Mouse (Mus musculus) limb, embryonic 10.5 days (tissue): ENCODE results near the gene Rilpl1. TPM values are rescaled to one million over a fixed set of nuclear protein-coding genes. Genes with fewer than 3 reads are reported as not detected.
"Not testable (repeated sequence)": the region's sequence is repeated elsewhere in the genome, so short reads cannot be mapped to it uniquely, and the experiment has no call there.

ENCODE experiments used
- DNase-seq: peaks from one replicate; pipeline ENCODE4 v3.0.0-alpha.2; 2017; ENCODE audit warnings: low spot score
- H3K27ac ChIP-seq: fragments of 300-500 bp; sonication (generic); 2 replicates; pipeline ENCODE4 v1.5.1; 2016; ENCODE audit warnings: mild to moderate bottlenecking
- H3K27me3 ChIP-seq: fragments of 300-500 bp; sonication (generic); 2 replicates; pipeline ENCODE4 v1.6.1; 2016; ENCODE audit warnings: low read depth, mild to moderate bottlenecking; ENCODE audit not compliant: poor library complexity, severe bottlenecking
- H3K36me3 ChIP-seq: fragments of 300-500 bp; sonication (generic); 2 replicates; pipeline ENCODE4 v1.6.1; 2016; ENCODE audit warnings: mild to moderate bottlenecking, moderate library complexity
- H3K4me1 ChIP-seq: fragments of 300-500 bp; sonication (generic); 2 replicates; pipeline ENCODE4 v1.6.1; 2016
- H3K4me3 ChIP-seq: fragments of 300-500 bp; sonication (generic); 2 replicates; pipeline ENCODE4 v1.5.1; 2016; ENCODE audit warnings: mild to moderate bottlenecking, moderate library complexity
- H3K9me3 ChIP-seq: fragments of 300-500 bp; sonication (generic); replicated peaks from 2 replicates; pipeline ENCODE4 v1.6.1; 2016; ENCODE audit warnings: mild to moderate bottlenecking
- WGBS: fragments of 180-500 bp; shearing (Covaris S2); methylation state at CpG from one replicate; pipeline ENCODE4 v1.1.7; 2016; 5-methylcytosine and 5-hydroxymethylcytosine counted together
- polyA plus RNA-seq: library from polyadenylated mRNA; unstranded; fragments of >200 nt; fragmentation: Nextera tagmentation; extraction: Ambion mirVana; gene quantifications from 2 replicates; pipeline ENCODE4 v1.2.1, GENCODE M21; 2016

The Rilpl1 gene
- polyA plus RNA-seq, 1 experiment from 2014 or later, result 25.2 TPM

- no peak for DNase-seq
- WGBS, result 91% methylated on average over 4 of the region's 4 CpGs
- H3K27ac ChIP-seq, result no peak overlapping the region
These were observed 49.5 kb downstream of the Rilpl1 start for GRCm38 (mm10) chr5:124481714-124482113.

GRCm38 (mm10) chr5:124480119-124480518 lies 51.1 kb downstream of the Rilpl1 start:
- DNase-seq, result no peak
- WGBS, result 78% methylated on average over 4 of the region's 4 CpGs
- H3K27ac ChIP-seq, result no peak overlapping the region
- peaks cover 7% of the 10 kb centered on the region for H3K36me3 ChIP-seq
- H3K4me1 ChIP-seq, result peaks cover 26% of the 10 kb centered on the region
- no peak overlapping the region for H3K4me3 ChIP-seq
- H3K27me3 ChIP-seq, result no peaks in the 10 kb centered on the region
- no peaks in the 10 kb centered on the region for H3K9me3 ChIP-seq

More at GRCm38 (mm10) chr5:124481714-124482113, 49.5 kb downstream of the Rilpl1 start:
- H3K27me3 ChIP-seq, result no peaks in the 10 kb centered on the region
- no peaks in the 10 kb centered on the region for H3K9me3 ChIP-seq
- peaks cover 19% of the 10 kb centered on the region for H3K4me1 ChIP-seq
- no peak overlapping the region for H3K4me3 ChIP-seq
- peaks cover 21% of the 10 kb centered on the region for H3K36me3 ChIP-seq

- WGBS, result 90% methylated on average over 1 of the region's 1 CpGs
- H3K9me3 ChIP-seq, result no peaks in the 10 kb centered on the region
- peak overlapping the region; percentile 90; the same call in 1 of the 2 replicates for H3K4me3 ChIP-seq
- H3K36me3 ChIP-seq, result 0 out of 2 replicates have a peak, but pooled peaks cover 4% of the 10 kb centered on the region
- no peak for DNase-seq
- H3K27me3 ChIP-seq, result no peaks in the 10 kb centered on the region
- peak overlapping the region; percentile 43; the same call in 1 of the 2 replicates for H3K27ac ChIP-seq
- peaks cover 16% of the 10 kb centered on the region for H3K4me1 ChIP-seq
These were observed 52.4 kb downstream of the Rilpl1 start for GRCm38 (mm10) chr5:124478873-124479204.

GRCm38 (mm10) chr5:124470591-124471171 lies 60.5 kb downstream of the Rilpl1 start:
- 0 out of 2 replicates have a peak, but pooled peaks cover 5% of the 10 kb centered on the region for H3K4me1 ChIP-seq
- WGBS, result 92% methylated on average over 6 of the region's 6 CpGs
- no peaks in the 10 kb centered on the region for H3K9me3 ChIP-seq
- H3K36me3 ChIP-seq, result peaks cover 42% of the 10 kb centered on the region
- no peak overlapping the region for H3K4me3 ChIP-seq
- H3K27me3 ChIP-seq, result no peaks in the 10 kb centered on the region
- H3K27ac ChIP-seq, result no peak overlapping the region
- DNase-seq, result no peak

- no peak overlapping the region for H3K4me3 ChIP-seq
- 90% methylated on average over 6 of the region's 6 CpGs for WGBS
- H3K36me3 ChIP-seq, result peaks cover 43% of the 10 kb centered on the region
- H3K27ac ChIP-seq, result no peak overlapping the region
- H3K9me3 ChIP-seq, result no peaks in the 10 kb centered on the region
- H3K4me1 ChIP-seq, result no peaks in the 10 kb centered on the region
- no peaks in the 10 kb centered on the region for H3K27me3 ChIP-seq
- no peak for DNase-seq
These were observed 61.7 kb downstream of the Rilpl1 start for GRCm38 (mm10) chr5:124469486-124469885.

- Histone ChIP-seq H3K4me3 (no peak overlapping the region), H3K9me3 (no peaks in the 10 kb centered on the region), H3K27ac (no peak overlapping the region), H3K36me3 (peaks cover 46% of the 10 kb centered on the region), H3K27me3 (no peaks in the 10 kb centered on the region), H3K4me1 (no peaks in the 10 kb centered on the region)
- no peak for DNase-seq
- 93% methylated on average over 7 of the region's 7 CpGs for WGBS
These were observed 62.8 kb downstream of the Rilpl1 start for GRCm38 (mm10) chr5:124468365-124468764.

- H3K4me3 ChIP-seq, result no peak overlapping the region
- H3K9me3 ChIP-seq, result no peaks in the 10 kb centered on the region
- no peaks in the 10 kb centered on the region for H3K27me3 ChIP-seq
- H3K36me3 ChIP-seq, result peaks cover 52% of the 10 kb centered on the region
- no peak overlapping the region for H3K27ac ChIP-seq
- DNase-seq, result no peak
- 98% methylated on average over 1 of the region's 1 CpGs for WGBS
- no peaks in the 10 kb centered on the region for H3K4me1 ChIP-seq
These were observed 63.4 kb downstream of the Rilpl1 start for GRCm38 (mm10) chr5:124467766-124468165.

- H3K27ac ChIP-seq, result no peak overlapping the region
- no peak overlapping the region for H3K4me3 ChIP-seq
- H3K27me3 ChIP-seq, result no peaks in the 10 kb centered on the region
- H3K9me3 ChIP-seq, result no peaks in the 10 kb centered on the region
- peaks cover 77% of the 10 kb centered on the region for H3K36me3 ChIP-seq
- no peaks in the 10 kb centered on the region for H3K4me1 ChIP-seq
- no peak for DNase-seq
These were observed 66.3 kb downstream of the Rilpl1 start for GRCm38 (mm10) chr5:124464905-124465304.

GRCm38 (mm10) chr5:124463462-124463861 lies 67.7 kb downstream of the Rilpl1 start:
- Histone ChIP-seq H3K27me3 (no peaks in the 10 kb centered on the region), H3K27ac (no peak overlapping the region), H3K4me1 (no peaks in the 10 kb centered on the region), H3K9me3 (no peaks in the 10 kb centered on the region), H3K36me3 (peaks cover 77% of the 10 kb centered on the region), H3K4me3 (no peak overlapping the region)
- DNase-seq, result no peak
- WGBS, result 90% methylated on average over 5 of the region's 5 CpGs

- Histone ChIP-seq H3K4me1 (no peaks in the 10 kb centered on the region), H3K9me3 (no peaks in the 10 kb centered on the region), H3K36me3 (peaks cover 77% of the 10 kb centered on the region), H3K27ac (no peak overlapping the region), H3K4me3 (no peak overlapping the region), H3K27me3 (no peaks in the 10 kb centered on the region)
- WGBS, result 88% methylated on average over 8 of the region's 8 CpGs
- no peak for DNase-seq
These were observed 68.7 kb downstream of the Rilpl1 start for GRCm38 (mm10) chr5:124462297-124463025.

GRCm38 (mm10) chr5:124460922-124461321 lies 70.3 kb downstream of the Rilpl1 start:
- H3K9me3 ChIP-seq, H3K27me3 ChIP-seq, DNase-seq, H3K27ac ChIP-seq, H3K4me1 ChIP-seq, H3K4me3 ChIP-seq: not testable (repeated sequence)
- H3K36me3 ChIP-seq, result peaks cover 84% of the 10 kb centered on the region
- WGBS, result 93% methylated on average over 14 of the region's 14 CpGs

- Histone ChIP-seq H3K4me3 (no peak overlapping the region), H3K4me1 (peaks cover 9% of the 10 kb centered on the region; the same call in 1 of the 2 replicates), H3K27me3 (no peaks in the 10 kb centered on the region), H3K36me3 (peaks cover 100% of the 10 kb centered on the region), H3K27ac (no peak overlapping the region), H3K9me3 (no peaks in the 10 kb centered on the region)
- 95% methylated on average over 6 of the region's 6 CpGs for WGBS
- DNase-seq, result no peak
These were observed 74.4 kb downstream of the Rilpl1 start for GRCm38 (mm10) chr5:124456762-124457161.

- Histone ChIP-seq H3K27me3 (no peaks in the 10 kb centered on the region), H3K27ac (no peak overlapping the region), H3K9me3 (no peaks in the 10 kb centered on the region), H3K36me3 (peaks cover 100% of the 10 kb centered on the region), H3K4me1 (peaks cover 11% of the 10 kb centered on the region; the same call in 1 of the 2 replicates), H3K4me3 (no peak overlapping the region)
- no peak for DNase-seq
- WGBS, result 86% methylated on average over 1 of the region's 1 CpGs
These were observed 77.1 kb downstream of the Rilpl1 start for GRCm38 (mm10) chr5:124454082-124454419.
